Mouse (Mus musculus) midbrain, embryonic 16.5 days (tissue): ENCODE measurements around the gene Ccdc62. TPM values are rescaled to one million over a fixed set of nuclear protein-coding genes. Genes with fewer than 3 reads are reported as not detected.

ENCODE experiments used
- ATAC-seq: fragments of 200-750 bp; cut with Nextera tagmentation; 2 replicates; pipeline ENCODE4 v1.8.0; 2017; ENCODE audit warnings: moderate TSS enrichment
- H3K27ac ChIP-seq: fragments of 300-500 bp; sonication (generic); 2 replicates; pipeline ENCODE4 v1.5.1; 2014; ENCODE audit warnings: mild to moderate bottlenecking, low read length, mixed read lengths
- H3K27me3 ChIP-seq: fragments of 300-500 bp; sonication (generic); 2 replicates; pipeline ENCODE4 v1.6.1; 2014; ENCODE audit warnings: low read depth, low read length, mixed read lengths; ENCODE audit not compliant: control insufficient read depth, insufficient read depth
- H3K36me3 ChIP-seq: fragments of 300-500 bp; sonication (generic); 2 replicates; pipeline ENCODE4 v1.6.1; 2014; ENCODE audit warnings: mild to moderate bottlenecking, low read length, moderate library complexity, mixed read lengths; ENCODE audit not compliant: control insufficient read depth, insufficient read depth
- H3K4me1 ChIP-seq: fragments of 300-500 bp; sonication (generic); 2 replicates; pipeline ENCODE4 v1.6.1; 2014; ENCODE audit warnings: mild to moderate bottlenecking, low read length, mixed read lengths; ENCODE audit not compliant: control insufficient read depth, insufficient read depth
- H3K4me2 ChIP-seq: fragments of 300-500 bp; sonication (generic); 2 replicates; pipeline ENCODE4 v1.6.1; 2014; ENCODE audit warnings: mild to moderate bottlenecking, low read length, mixed read lengths
- H3K4me3 ChIP-seq: fragments of 300-500 bp; sonication (generic); 2 replicates; pipeline ENCODE4 v1.5.1; 2014; ENCODE audit warnings: low read depth, mild to moderate bottlenecking, low read length, moderate library complexity, mixed read lengths
- H3K9ac ChIP-seq: fragments of 300-500 bp; sonication (generic); 2 replicates; pipeline ENCODE4 v1.6.1; 2014; ENCODE audit warnings: low read depth, low read length, mixed read lengths
- H3K9me3 ChIP-seq: fragments of 300-500 bp; sonication (generic); replicated peaks from 2 replicates; pipeline ENCODE4 v1.6.1; 2014; ENCODE audit warnings: mild to moderate bottlenecking, low read length, mixed read lengths; ENCODE audit not compliant: control insufficient read depth, poor library complexity, severe bottlenecking
- WGBS: fragments of 180-500 bp; shearing (Covaris S2); extraction: QIAGEN DNeasy Blood & Tissue Kit; methylation state at CpG from one replicate; pipeline ENCODE4 v1.1.7; 2014; 5-methylcytosine and 5-hydroxymethylcytosine counted together
- polyA plus RNA-seq: library from polyadenylated mRNA; unstranded; fragments of >200 nt; fragmentation: Nextera tagmentation; extraction: Ambion mirVana; gene quantifications from 2 replicates; pipeline ENCODE4 v1.2.1, GENCODE M21; 2015

The Ccdc62 gene
- polyA plus RNA-seq, 1 experiment from 2014 or later, result 4.2 TPM

- H3K9me3 ChIP-seq, result no peaks in the 10 kb centered on the region
- ATAC-seq, result peak; percentile 83
- H3K9ac ChIP-seq, result peak within 1 kb of the TSS; percentile 89
- peaks cover 13% of the 10 kb centered on the region for H3K4me1 ChIP-seq
- peak within 1 kb of the TSS; percentile 86 for H3K4me2 ChIP-seq
- peak within 1 kb of the TSS; percentile 61; the same call in 1 of the 2 replicates for H3K27ac ChIP-seq
- peak within 1 kb of the TSS; percentile 80 for H3K4me3 ChIP-seq
- WGBS, result 1% methylated on average over 70 of the region's 106 CpGs
- no peaks in the 10 kb centered on the region for H3K27me3 ChIP-seq
- no peaks in the 10 kb centered on the region for H3K36me3 ChIP-seq
Observed at GRCm38 (mm10) chr5:123973299-123974178, 43.1 kb downstream of the Ccdc62 start, which contains the start of gene Hip1r. Hip1r (plus strand) TSS chr5:123973628.

GRCm38 (mm10) chr5:123974179-123974485 is 43.7 kb downstream of the Ccdc62 start:
- peak overlapping the region; percentile 86 for H3K4me2 ChIP-seq
- ATAC-seq, result 0 out of 2 replicates have a peak, but pooled peaks have one; percentile 25
- H3K4me3 ChIP-seq, result peak overlapping the region; percentile 80
- H3K9ac ChIP-seq, result peak overlapping the region; percentile 89
- no peaks in the 10 kb centered on the region for H3K36me3 ChIP-seq
- H3K4me1 ChIP-seq, result peaks cover 13% of the 10 kb centered on the region
- no peaks in the 10 kb centered on the region for H3K9me3 ChIP-seq
- under 1% methylated on average over 14 of the region's 14 CpGs for WGBS
- no peak overlapping the region for H3K27ac ChIP-seq
- no peaks in the 10 kb centered on the region for H3K27me3 ChIP-seq

GRCm38 (mm10) chr5:123974616-123975111 is 44.2 kb downstream of the Ccdc62 start:
- Histone ChIP-seq H3K36me3 (no peaks in the 10 kb centered on the region), H3K4me3 (peak overlapping the region; percentile 80), H3K9me3 (no peaks in the 10 kb centered on the region), H3K27ac (no peak overlapping the region), H3K4me1 (peaks cover 13% of the 10 kb centered on the region), H3K9ac (peak overlapping the region; percentile 89), H3K4me2 (peak overlapping the region; percentile 86), H3K27me3 (no peaks in the 10 kb centered on the region)
- no peak for ATAC-seq
- WGBS, result 22% methylated on average over 11 of the region's 11 CpGs

- Histone ChIP-seq H3K27ac (no peak overlapping the region), H3K4me1 (peaks cover 13% of the 10 kb centered on the region), H3K36me3 (no peaks in the 10 kb centered on the region), H3K27me3 (no peaks in the 10 kb centered on the region), H3K4me3 (no peak overlapping the region), H3K9me3 (no peaks in the 10 kb centered on the region), H3K4me2 (no peak overlapping the region), H3K9ac (no peak overlapping the region)
- no peak for ATAC-seq
- 74% methylated on average over 6 of the region's 6 CpGs for WGBS
Observed at GRCm38 (mm10) chr5:123975668-123976180, 45.2 kb downstream of the Ccdc62 start.

- Histone ChIP-seq H3K4me3 (no peak overlapping the region), H3K27ac (no peak overlapping the region), H3K4me2 (no peak overlapping the region), H3K9ac (no peak overlapping the region), H3K9me3 (no peaks in the 10 kb centered on the region), H3K4me1 (peaks cover 13% of the 10 kb centered on the region), H3K27me3 (no peaks in the 10 kb centered on the region), H3K36me3 (no peaks in the 10 kb centered on the region)
- ATAC-seq, result no peak
- 69% methylated on average over 3 of the region's 3 CpGs for WGBS
Observed at GRCm38 (mm10) chr5:123977231-123977630, 46.8 kb downstream of the Ccdc62 start.

- Histone ChIP-seq H3K9ac (no peak overlapping the region), H3K36me3 (no peaks in the 10 kb centered on the region), H3K9me3 (no peaks in the 10 kb centered on the region), H3K27me3 (no peaks in the 10 kb centered on the region), H3K4me3 (no peak overlapping the region), H3K27ac (no peak overlapping the region), H3K4me2 (no peak overlapping the region), H3K4me1 (peaks cover 13% of the 10 kb centered on the region)
- 81% methylated on average over 5 of the region's 5 CpGs for WGBS
- ATAC-seq, result no peak
Observed at GRCm38 (mm10) chr5:123978131-123978530, 47.7 kb downstream of the Ccdc62 start.

- WGBS, result 68% methylated on average over 18 of the region's 18 CpGs
- no peak overlapping the region for H3K4me3 ChIP-seq
- no peak for ATAC-seq
- H3K4me1 ChIP-seq, result peaks cover 11% of the 10 kb centered on the region
- H3K27ac ChIP-seq, result no peak overlapping the region
- no peak overlapping the region for H3K4me2 ChIP-seq
- no peaks in the 10 kb centered on the region for H3K27me3 ChIP-seq
- H3K9ac ChIP-seq, result no peak overlapping the region
- H3K9me3 ChIP-seq, result no peaks in the 10 kb centered on the region
- no peaks in the 10 kb centered on the region for H3K36me3 ChIP-seq
Observed at GRCm38 (mm10) chr5:123979221-123979979, 48.9 kb downstream of the Ccdc62 start.

- no peak overlapping the region for H3K4me2 ChIP-seq
- no peaks in the 10 kb centered on the region for H3K9me3 ChIP-seq
- no peaks in the 10 kb centered on the region for H3K27me3 ChIP-seq
- H3K9ac ChIP-seq, result no peak overlapping the region
- WGBS, result 63% methylated on average over 4 of the region's 4 CpGs
- H3K36me3 ChIP-seq, result no peaks in the 10 kb centered on the region
- H3K4me1 ChIP-seq, result peaks cover 5% of the 10 kb centered on the region
- ATAC-seq, result no peak
- no peak overlapping the region for H3K4me3 ChIP-seq
- no peak overlapping the region for H3K27ac ChIP-seq
Observed at GRCm38 (mm10) chr5:123979980-123980369, 49.5 kb downstream of the Ccdc62 start.
